Mouse (Mus musculus) heart, embryonic 11.5 days (tissue): ENCODE results near the gene Egln3. TPM values are rescaled to one million over a fixed set of nuclear protein-coding genes. Genes with fewer than 3 reads are reported as not detected.

ENCODE experiments used
- ATAC-seq: fragments of 200-750 bp; cut with Nextera tagmentation; replicated peaks from 2 replicates; pipeline ENCODE4 v1.8.0; 2017; ENCODE audit warnings: moderate library complexity; ENCODE audit not compliant: insufficient number of reproducible peaks, low FRiP score, low TSS enrichment
- H3K27ac ChIP-seq: fragments of 300-500 bp; sonication (generic); 2 replicates; pipeline ENCODE4 v1.5.1; 2014; ENCODE audit warnings: mild to moderate bottlenecking, low read depth, low read length
- H3K27me3 ChIP-seq: fragments of 300-500 bp; sonication (generic); 2 replicates; pipeline ENCODE4 v1.6.1; 2014; ENCODE audit warnings: mild to moderate bottlenecking, low read length, mixed read lengths; ENCODE audit not compliant: control insufficient read depth, insufficient read depth
- H3K36me3 ChIP-seq: fragments of 300-500 bp; sonication (generic); 2 replicates; pipeline ENCODE4 v1.6.1; 2014; ENCODE audit warnings: mild to moderate bottlenecking, low read length, moderate library complexity, mixed read lengths; ENCODE audit not compliant: control insufficient read depth, insufficient read depth
- H3K4me1 ChIP-seq: fragments of 300-500 bp; sonication (generic); 2 replicates; pipeline ENCODE4 v1.6.1; 2014; ENCODE audit warnings: low read length; ENCODE audit not compliant: control insufficient read depth, insufficient read depth
- H3K4me2 ChIP-seq: fragments of 300-500 bp; sonication (generic); 2 replicates; pipeline ENCODE4 v1.6.1; 2014; ENCODE audit warnings: mild to moderate bottlenecking, moderate library complexity
- H3K4me3 ChIP-seq: fragments of 300-500 bp; sonication (generic); 2 replicates; pipeline ENCODE4 v1.5.1; 2014; ENCODE audit warnings: low read depth, low read length
- H3K9ac ChIP-seq: fragments of 300-500 bp; sonication (generic); 2 replicates; pipeline ENCODE4 v1.6.1; 2014; ENCODE audit warnings: mild to moderate bottlenecking, low read depth, low read length, moderate library complexity
- H3K9me3 ChIP-seq: fragments of 300-500 bp; sonication (generic); replicated peaks from 2 replicates; pipeline ENCODE4 v1.6.1; 2016; ENCODE audit warnings: low read length; ENCODE audit not compliant: control insufficient read depth
- WGBS: fragments of 180-500 bp; shearing (Covaris S2); extraction: QIAGEN DNeasy Blood & Tissue Kit; methylation state at CpG from one replicate; pipeline ENCODE4 v1.1.7; 2014; ENCODE audit not compliant: insufficient replicate concordance; 5-methylcytosine and 5-hydroxymethylcytosine counted together
- polyA plus RNA-seq: library from polyadenylated mRNA; unstranded; fragments of >200 nt; fragmentation: Nextera tagmentation; extraction: Ambion mirVana; gene quantifications from 2 replicates; pipeline ENCODE4 v1.2.1, GENCODE M21; 2014

Gene Egln3
- polyA plus RNA-seq, 1 experiment from 2014 or later, result 6.8 TPM

DNA sequence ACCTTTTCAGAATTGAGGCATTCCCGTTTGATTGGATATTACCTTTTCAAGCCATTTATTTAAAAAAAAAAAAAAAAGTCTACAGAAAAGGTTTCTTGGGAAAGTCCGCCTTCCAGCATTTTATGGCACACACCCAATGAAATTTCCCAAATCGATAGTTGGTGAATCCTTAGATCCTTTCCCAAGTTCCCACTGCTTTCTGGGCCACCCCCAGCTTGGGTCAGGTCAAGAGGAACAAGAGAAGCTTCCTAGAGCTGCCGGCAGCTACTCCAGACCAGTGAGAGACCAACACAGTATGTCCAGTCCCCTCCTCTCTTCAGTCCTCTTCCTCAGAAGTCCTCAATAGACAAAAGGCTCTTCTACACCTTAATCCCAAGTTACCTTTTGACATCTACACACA, 40.5 kb downstream of the Egln3 start:
- 10% methylated on average over 4 of the region's 4 CpGs for WGBS
- no peak; the same call in 1 of the 2 replicates for ATAC-seq
- peak overlapping the region; percentile 76 for H3K4me2 ChIP-seq

DNA sequence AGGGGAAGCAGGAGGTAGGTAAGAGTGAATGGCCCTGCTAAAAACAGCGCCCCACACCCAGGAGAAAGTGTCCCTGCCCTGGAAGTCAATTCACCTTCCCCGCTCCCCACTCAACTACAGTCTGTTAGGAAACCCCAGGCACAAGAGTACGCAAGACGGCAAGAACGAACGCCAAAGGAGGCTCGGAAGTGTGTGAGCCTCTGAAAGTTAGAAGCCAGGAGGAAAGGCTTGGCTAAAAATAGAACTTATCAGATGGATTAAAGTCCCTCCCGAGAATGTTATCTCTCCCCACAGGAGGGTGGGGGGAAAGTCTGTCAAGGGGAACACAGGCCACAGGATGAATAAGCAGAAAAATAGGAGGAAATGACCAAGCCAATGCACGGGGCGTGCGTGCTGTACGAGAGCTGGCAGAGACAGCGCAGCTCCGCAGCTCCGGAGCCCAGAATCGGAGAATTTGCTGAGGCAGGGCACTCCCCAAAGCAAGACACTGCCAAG, 41.0 kb downstream of the Egln3 start:
- peak overlapping the region; percentile 84 for H3K27ac ChIP-seq
- H3K9me3 ChIP-seq, result no peaks in the 10 kb centered on the region
- 0% methylated on average over 16 of the region's 16 CpGs for whole genome bisulfite sequencing

More for the DNA sequence above, 40.5 kb downstream of the Egln3 start:
- peak overlapping the region; percentile 66 for H3K9ac ChIP-seq
- peak overlapping the region; percentile 84 for H3K27ac ChIP-seq
- no peaks in the 10 kb centered on the region for H3K9me3 ChIP-seq
- H3K27me3 ChIP-seq, result no peaks in the 10 kb centered on the region; the same call in 1 of the 2 replicates
- peaks cover 15% of the 10 kb centered on the region for H3K4me1 ChIP-seq
- H3K4me3 ChIP-seq, result peak overlapping the region; percentile 42
- no peaks in the 10 kb centered on the region for H3K36me3 ChIP-seq

DNA sequence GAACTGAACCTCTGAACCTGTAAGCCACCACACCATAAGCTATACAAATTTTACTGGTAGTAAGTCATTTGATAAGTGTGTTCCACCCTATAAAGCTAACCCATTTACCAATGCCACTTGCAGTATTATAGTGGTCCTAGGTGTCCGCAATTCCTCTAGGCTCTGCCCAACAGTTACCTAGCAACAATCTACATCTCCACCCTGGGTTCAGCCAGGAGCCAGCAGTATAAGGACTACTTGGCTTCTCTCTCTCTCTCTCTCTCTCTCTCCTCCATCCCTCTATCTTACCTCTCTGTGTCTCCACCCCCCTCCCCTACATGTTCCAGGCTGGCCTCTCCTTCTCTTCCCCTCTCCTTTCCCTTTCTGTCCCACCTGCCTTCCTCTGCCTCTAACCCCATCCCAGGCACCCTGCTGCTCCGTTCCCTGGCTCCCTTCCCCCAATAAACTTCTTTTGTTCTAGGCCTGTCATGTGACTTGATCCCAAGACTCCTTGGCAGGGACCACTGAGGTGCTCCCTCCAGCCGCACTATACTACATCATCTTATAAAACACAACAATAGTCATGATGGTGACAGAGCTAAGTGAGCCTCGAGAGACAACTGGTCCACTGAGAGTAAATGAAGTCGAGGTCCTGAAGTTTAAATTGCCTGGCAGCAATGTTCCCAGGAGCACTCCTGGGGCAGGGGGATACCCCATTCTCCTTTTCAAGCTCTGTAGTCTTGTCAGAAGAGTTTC, 42.0 kb downstream of the Egln3 start:
- H3K27me3 ChIP-seq, result no peaks in the 10 kb centered on the region; the same call in 1 of the 2 replicates
- peak overlapping the region; percentile 76 for H3K4me2 ChIP-seq
- no peaks in the 10 kb centered on the region for H3K9me3 ChIP-seq
- H3K9ac ChIP-seq, result no peak overlapping the region
- WGBS, result 10% methylated on average over 5 of the region's 5 CpGs
- no peak overlapping the region for H3K4me3 ChIP-seq
- no peak for ATAC-seq
- no peaks in the 10 kb centered on the region for H3K36me3 ChIP-seq
- peaks cover 15% of the 10 kb centered on the region for H3K4me1 ChIP-seq
- H3K27ac ChIP-seq, result peak overlapping the region; percentile 46; the same call in 1 of the 2 replicates

More for the DNA sequence above, 41.0 kb downstream of the Egln3 start:
- Histone ChIP-seq H3K9ac (peak overlapping the region; percentile 66), H3K36me3 (no peaks in the 10 kb centered on the region), H3K4me2 (peak overlapping the region; percentile 76), H3K27me3 (no peaks in the 10 kb centered on the region; the same call in 1 of the 2 replicates), H3K4me3 (peak overlapping the region; percentile 42), H3K4me1 (peaks cover 15% of the 10 kb centered on the region)
- peak; percentile 87 for ATAC-seq

DNA sequence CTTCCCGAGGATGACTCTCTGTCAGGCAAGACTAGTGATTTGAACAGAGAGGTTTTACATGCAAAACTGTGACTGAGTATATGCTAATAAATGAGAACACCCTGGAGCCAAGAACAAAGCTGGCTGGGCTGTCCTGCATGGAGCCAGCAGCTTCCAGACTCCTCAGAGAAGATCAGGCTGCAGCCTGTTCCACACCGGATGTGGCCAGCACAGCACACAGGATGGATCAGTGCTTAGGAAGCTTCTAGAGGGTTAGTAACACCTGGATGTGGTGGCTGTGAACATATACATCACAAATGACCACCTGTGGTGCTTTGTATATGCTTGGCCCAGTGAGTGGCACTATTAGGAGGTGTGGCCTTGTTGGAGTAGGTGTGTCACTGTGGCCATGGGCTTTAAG, 43.4 kb downstream of the Egln3 start:
- no peaks in the 10 kb centered on the region for H3K36me3 ChIP-seq
- WGBS, result 84% methylated on average over 2 of the region's 2 CpGs
- no peaks in the 10 kb centered on the region for H3K9me3 ChIP-seq
- H3K27me3 ChIP-seq, result no peaks in the 10 kb centered on the region; the same call in 1 of the 2 replicates
- peaks cover 15% of the 10 kb centered on the region for H3K4me1 ChIP-seq
- H3K4me3 ChIP-seq, result no peak overlapping the region
- H3K4me2 ChIP-seq, result no peak overlapping the region
- no peak for ATAC-seq
- H3K9ac ChIP-seq, result no peak overlapping the region
- H3K27ac ChIP-seq, result no peak overlapping the region

DNA sequence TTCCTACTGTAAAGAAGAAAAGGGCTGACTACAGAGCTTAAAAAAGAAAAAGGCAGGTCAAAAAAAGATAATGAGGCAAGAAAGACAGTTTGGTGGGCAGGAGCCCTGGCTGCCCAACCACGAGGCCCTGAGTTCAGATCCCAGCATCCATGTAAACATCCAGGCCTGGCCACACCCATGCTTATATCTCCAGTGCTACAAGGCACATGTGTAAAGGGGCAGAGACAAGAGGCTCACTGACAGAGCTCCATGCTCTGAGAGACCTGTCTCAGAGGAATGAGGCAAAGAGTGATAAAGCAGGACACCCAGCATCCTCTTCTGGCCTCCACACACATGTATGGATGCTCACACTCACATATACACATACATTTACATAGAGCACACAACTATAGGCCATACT, 48.9 kb downstream of the Egln3 start:
- Histone ChIP-seq H3K4me2 (no peak overlapping the region), H3K4me3 (no peak overlapping the region), H3K4me1 (no peaks in the 10 kb centered on the region), H3K36me3 (no peaks in the 10 kb centered on the region), H3K27ac (no peak overlapping the region), H3K9ac (no peak overlapping the region), H3K9me3 (no peaks in the 10 kb centered on the region), H3K27me3 (no peaks in the 10 kb centered on the region)
- WGBS, result 50% methylated on average over 1 of the region's 1 CpGs
- ATAC-seq, result no peak

DNA sequence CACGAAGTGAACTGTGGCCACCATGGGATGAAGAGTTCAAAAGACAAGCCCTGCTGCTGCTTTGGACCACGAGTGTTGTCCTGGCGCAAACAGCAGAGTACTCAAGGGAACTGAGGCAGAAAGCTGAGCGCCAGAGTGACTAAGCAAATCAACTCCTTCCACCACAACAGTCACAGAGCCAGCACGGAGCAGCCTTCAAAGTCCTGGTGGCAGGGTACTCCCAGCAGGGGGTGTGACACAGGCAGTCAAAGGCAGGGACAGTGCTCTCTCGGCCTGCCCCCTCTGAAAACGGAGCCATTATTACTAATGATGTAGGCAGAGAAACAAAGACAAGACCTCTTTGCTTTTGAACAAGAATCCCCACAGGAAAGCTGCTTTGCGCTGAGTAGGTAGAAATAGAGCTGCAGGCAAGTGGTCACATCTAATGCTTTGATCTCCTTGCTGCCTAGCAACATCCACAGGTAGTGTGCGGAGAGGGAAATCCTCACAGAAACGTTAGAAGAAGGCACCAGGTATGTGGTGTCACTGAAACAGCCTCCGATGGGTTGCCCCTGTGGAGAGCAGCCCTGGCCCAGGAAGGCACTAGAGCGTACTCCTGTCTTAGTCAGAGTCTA, 56.6 kb downstream of the Egln3 start:
- H3K9me3 ChIP-seq, result no peaks in the 10 kb centered on the region
- H3K4me2 ChIP-seq, result no peak overlapping the region; the same call in 1 of the 2 replicates
- no peak overlapping the region for H3K4me3 ChIP-seq
- WGBS, result 28% methylated on average over 12 of the region's 12 CpGs
- H3K4me1 ChIP-seq, result no peaks in the 10 kb centered on the region
- ATAC-seq, result 0 out of 2 replicates have a peak, but pooled peaks have one; percentile 52
- no peak overlapping the region for H3K27ac ChIP-seq
- no peak overlapping the region for H3K9ac ChIP-seq
- H3K27me3 ChIP-seq, result no peaks in the 10 kb centered on the region
- H3K36me3 ChIP-seq, result no peaks in the 10 kb centered on the region
